ENCODE assay signal across 18 mouse cellular contexts in genomic region chr14:12069707-12070106, GRCm38 (mm10).
"Had no signal": no experiment of that assay in that cellular context is flagged by ENCODE, and none has a peak within 500 bp of the region (broad histone marks: within the 10 kb centered on the region; RNA-seq: fewer than 3 reads in every experiment).

No protein-coding gene starts in this region.

- DNase-seq: lung, adult 18-20 months; lung, embryonic 14.5 days; lung, postnatal 10 days; lung, postnatal 4 days; midbrain, embryonic 14.5 days; retina, postnatal 1 day; right cerebral cortex, adult 18-20 months; right cerebral cortex, postnatal 25 days; right cerebral cortex, postnatal 4 days; spleen, adult 18-20 months; thymus, adult 18-20 months; thymus, postnatal 14 days; thymus, postnatal 36 days had no signal

- H3K9me3 ChIP-seq: midbrain, embryonic 10.5 days; neural tube, embryonic 13.5 days; neural tube, embryonic 15.5 days had no signal

- H3K27ac ChIP-seq: midbrain, embryonic 10.5 days; neural tube, embryonic 13.5 days; neural tube, embryonic 15.5 days had no signal

- H3K4me1 ChIP-seq: neural tube, embryonic 13.5 days; neural tube, embryonic 15.5 days had no signal

- H3K4me2 ChIP-seq: lung, embryonic 14.5 days; neural tube, embryonic 13.5 days; neural tube, embryonic 15.5 days had no signal

- H3K27me3 ChIP-seq: neural tube, embryonic 13.5 days; neural tube, embryonic 15.5 days had no signal

- H3K36me3 ChIP-seq: midbrain, embryonic 10.5 days; neural tube, embryonic 13.5 days; neural tube, embryonic 15.5 days had no signal

- ATAC-seq: midbrain, embryonic 16.5 days had no signal

- H3K4me3 ChIP-seq: midbrain, embryonic 10.5 days; myocyte; neural tube, embryonic 13.5 days; neural tube, embryonic 15.5 days had no signal

- H3K9ac ChIP-seq: lung, embryonic 14.5 days; neural tube, embryonic 13.5 days; neural tube, embryonic 15.5 days had no signal
